37 mouse cellular contexts compared by ENCODE assay signal in genomic region chr8:74827689-74828088, GRCm38 (mm10). TPM values are rescaled to one million over a fixed set of nuclear protein-coding genes. Genes with fewer than 3 reads are reported as not detected.
A peak's percentile ranks its signal among the peaks of the same experiment; 100 is the strongest.
DNase-seq lines count a peak whose midpoint lies in the region; ATAC-seq lines count a peak whose summit lies in the region.
"Had no signal": no experiment of that assay in that cellular context is flagged by ENCODE, and none has a peak within 500 bp of the region (broad histone marks: within the 10 kb centered on the region; RNA-seq: fewer than 3 reads in every experiment).

No protein-coding gene starts in this region.

- 0 out of 2 replicates have a peak, but pooled peaks have one; percentile 42 for ATAC-seq in hindbrain, embryonic 16.5 days
- ATAC-seq in hindbrain, embryonic 12.5 days (ENCODE audit: low FRiP score) = no peak
- no peak for ATAC-seq in liver, embryonic 12.5 days
- ATAC-seq: forebrain, embryonic 14.5 days had no signal

- no peaks in the 10 kb centered on the region for H3K27me3 ChIP-seq in hindbrain, embryonic 16.5 days (replicated peaks; ENCODE audit: control insufficient read depth, insufficient read depth, low read length)
- no peaks in the 10 kb centered on the region for H3K27me3 ChIP-seq in hindbrain, embryonic 12.5 days
- no peaks in the 10 kb centered on the region for H3K27me3 ChIP-seq in liver, embryonic 12.5 days (replicated peaks)
- H3K27me3 ChIP-seq: liver, embryonic 15.5 days had no signal

- H3K36me3 ChIP-seq in hindbrain, embryonic 16.5 days (ENCODE audit: control insufficient read depth, insufficient read depth, low read length) = no peaks in the 10 kb centered on the region
- H3K36me3 ChIP-seq in hindbrain, embryonic 12.5 days = no peaks in the 10 kb centered on the region
- H3K36me3 ChIP-seq in liver, embryonic 12.5 days = no peaks in the 10 kb centered on the region
- H3K36me3 ChIP-seq: hindbrain, embryonic 10.5 days; kidney, embryonic 15.5 days; liver, embryonic 15.5 days; midbrain, embryonic 10.5 days had no signal

- WGBS in hindbrain, embryonic 16.5 days = 58% methylated on average over 3 of the region's 3 CpGs
- 71% methylated on average over 3 of the region's 3 CpGs for WGBS in hindbrain, embryonic 12.5 days
- 58% methylated on average over 3 of the region's 3 CpGs for WGBS in liver, embryonic 12.5 days (ENCODE audit: insufficient replicate concordance)

- H3K4me3 ChIP-seq in hindbrain, embryonic 16.5 days (ENCODE audit: low read length) = no peak overlapping the region
- H3K4me3 ChIP-seq in hindbrain, embryonic 12.5 days = no peak overlapping the region
- H3K4me3 ChIP-seq in liver, embryonic 12.5 days = no peak overlapping the region
- H3K4me3 ChIP-seq: hindbrain, embryonic 10.5 days; kidney, embryonic 15.5 days; liver, embryonic 15.5 days; midbrain, embryonic 10.5 days; myocyte had no signal

- no peak overlapping the region for H3K9ac ChIP-seq in hindbrain, embryonic 16.5 days (ENCODE audit: low read depth, low read length)
- H3K9ac ChIP-seq in hindbrain, embryonic 12.5 days = no peak overlapping the region
- H3K9ac ChIP-seq in liver, embryonic 12.5 days = no peak overlapping the region
- H3K9ac ChIP-seq: kidney, embryonic 15.5 days; liver, embryonic 15.5 days; lung, embryonic 14.5 days had no signal

- no peaks in the 10 kb centered on the region for H3K9me3 ChIP-seq in hindbrain, embryonic 16.5 days (ENCODE audit: control insufficient read depth, low read length)
- no peaks in the 10 kb centered on the region for H3K9me3 ChIP-seq in hindbrain, embryonic 12.5 days (replicated peaks)
- no peaks in the 10 kb centered on the region for H3K9me3 ChIP-seq in liver, embryonic 12.5 days (replicated peaks)
- H3K9me3 ChIP-seq: hindbrain, embryonic 10.5 days; kidney, embryonic 15.5 days; liver, embryonic 15.5 days; midbrain, embryonic 10.5 days had no signal

- DNase-seq in layer of hippocampus, adult 9-11 months = peak; percentile 78
- no peak for DNase-seq in layer of hippocampus, adult 9-10 months (ENCODE audit: low spot score)
- peak; percentile 18 to 32 for DNase-seq in layer of hippocampus, postnatal 36 days
- peak; percentile 16 for DNase-seq in telencephalon, adult 2 months (ENCODE audit: low read depth, low spot score)
- DNase-seq: adrenal gland, postnatal 25 days; B cell, adult 2 months; cerebellum, adult 2 months; cerebellum, postnatal 25 days; gastrocnemius, postnatal 25 days; heart, adult 18-20 months; heart, postnatal 14 days; kidney, adult 18-20 months; kidney, postnatal 25 days; liver; lung, embryonic 14.5 days; lung, postnatal 14 days; right cerebral cortex, postnatal 25 days; thymus, adult 18-20 months; thymus, postnatal 25 days had no signal

- H3K27ac ChIP-seq in hindbrain, embryonic 16.5 days (ENCODE audit: low read depth, low read length) = no peak overlapping the region
- no peak overlapping the region for H3K27ac ChIP-seq in hindbrain, embryonic 12.5 days
- no peak overlapping the region for H3K27ac ChIP-seq in liver, embryonic 12.5 days
- H3K27ac ChIP-seq: hindbrain, embryonic 10.5 days; kidney, embryonic 15.5 days; liver, embryonic 15.5 days; midbrain, embryonic 10.5 days had no signal

- H3K4me2 ChIP-seq in hindbrain, embryonic 16.5 days (ENCODE audit: low read length) = no peak overlapping the region
- H3K4me2 ChIP-seq in hindbrain, embryonic 12.5 days (replicated peaks) = no peak overlapping the region
- H3K4me2 ChIP-seq in liver, embryonic 12.5 days = no peak overlapping the region
- H3K4me2 ChIP-seq: kidney, embryonic 15.5 days; liver, embryonic 15.5 days; lung, embryonic 14.5 days had no signal

- no peaks in the 10 kb centered on the region for H3K4me1 ChIP-seq in hindbrain, embryonic 16.5 days (ENCODE audit: control insufficient read depth, insufficient read depth, low read depth, low read length)
- H3K4me1 ChIP-seq in hindbrain, embryonic 12.5 days = peaks cover 5% of the 10 kb centered on the region; the same call in 1 of the 2 replicates
- no peaks in the 10 kb centered on the region for H3K4me1 ChIP-seq in liver, embryonic 12.5 days
- H3K4me1 ChIP-seq: kidney, embryonic 15.5 days; liver, embryonic 15.5 days; midbrain, embryonic 10.5 days had no signal

RNA-seq across cellular contexts. Expression of gene Isx, which starts 45.3 kb away (rescaled TPM):
- polyA plus RNA-seq in hindbrain, embryonic 16.5 days (2015; fragmentation: Nextera tagmentation; extraction: Ambion mirVana) = not detected in 2 replicates
- polyA plus RNA-seq in hindbrain, embryonic 12.5 days (2016; fragmentation: Nextera tagmentation; extraction: Ambion mirVana) = not detected in 2 replicates
- not detected for total RNA-seq in layer of hippocampus, postnatal 36 days (2021)
- 0.11 TPM in 1 of 2 replicates, not detected in the other for polyA plus RNA-seq in liver, embryonic 12.5 days (2016; fragmentation: Nextera tagmentation; extraction: Ambion mirVana)
- total RNA-seq: adrenal gland, adult 18-20 months; adrenal gland, postnatal 25 days; gastrocnemius, adult 18-20 months; gastrocnemius, postnatal 25 days; heart, adult 18-20 months; left cerebral cortex, postnatal 14 days; megakaryocyte progenitor cell, adult 5-6 weeks; midbrain, postnatal 0 days; neutrophil, adult 5-6 weeks had no signal
- polyA plus RNA-seq: cerebellum, adult 2 months; embryonic facial prominence, embryonic 11.5 days; forebrain, embryonic 14.5 days; frontal cortex, adult 2 months; hindbrain, embryonic 10.5 days; kidney, embryonic 15.5 days; limb, embryonic 11.5 days; liver, embryonic 15.5 days; lung, embryonic 14.5 days; midbrain, embryonic 10.5 days; midbrain, postnatal 0 days had no signal
